Mouse (Mus musculus) midbrain, postnatal 0 days (tissue): ENCODE results near the gene Abi1. TPM values are rescaled to one million over a fixed set of nuclear protein-coding genes. Genes with fewer than 3 reads are reported as not detected.

Experiments used
- ATAC-seq: fragments of 200-750 bp; cut with Nextera tagmentation; 2 replicates; pipeline ENCODE4 v1.8.0; 2017; ENCODE audit warnings: moderate number of reproducible peaks, mild to moderate bottlenecking, moderate TSS enrichment, moderate library complexity; ENCODE audit not compliant: low FRiP score
- DNase-seq: peaks from one replicate; pipeline ENCODE4 v3.0.0-alpha.2; 2015; ENCODE audit warnings: low spot score
- H3K27ac ChIP-seq: fragments of 300-500 bp; sonication (generic); 2 replicates; pipeline ENCODE4 v1.5.1; 2014; ENCODE audit warnings: low read depth, mild to moderate bottlenecking, low read length, mixed read lengths
- H3K27me3 ChIP-seq: fragments of 300-500 bp; sonication (generic); 2 replicates; pipeline ENCODE4 v1.6.1; 2014; ENCODE audit warnings: low read length, control low read depth, mixed read lengths; ENCODE audit not compliant: insufficient read depth
- H3K36me3 ChIP-seq: fragments of 300-500 bp; sonication (generic); 2 replicates; pipeline ENCODE4 v1.6.1; 2014; ENCODE audit warnings: low read length, control low read depth, mixed read lengths; ENCODE audit not compliant: insufficient read depth
- H3K4me1 ChIP-seq: fragments of 300-500 bp; sonication (generic); 2 replicates; pipeline ENCODE4 v1.6.1; 2014; ENCODE audit warnings: mild to moderate bottlenecking, control low read depth, antibody characterized with exemption, low read length, mixed read lengths; ENCODE audit not compliant: insufficient read depth
- H3K4me2 ChIP-seq: fragments of 300-500 bp; sonication (generic); 2 replicates; pipeline ENCODE4 v1.6.1; 2014; ENCODE audit warnings: low read depth, mild to moderate bottlenecking, low read length, mixed read lengths; ENCODE audit not compliant: poor library complexity, severe bottlenecking
- H3K4me3 ChIP-seq: fragments of 300-500 bp; sonication (generic); 2 replicates; pipeline ENCODE4 v1.5.1; 2014; ENCODE audit warnings: low read depth, mild to moderate bottlenecking, low read length, moderate library complexity
- H3K9ac ChIP-seq: fragments of 300-500 bp; sonication (generic); replicated peaks from 2 replicates; pipeline ENCODE4 v1.6.1; 2014; ENCODE audit warnings: mild to moderate bottlenecking, low read length, moderate library complexity, mixed read lengths; ENCODE audit not compliant: poor library complexity, severe bottlenecking
- H3K9me3 ChIP-seq: fragments of 300-500 bp; sonication (generic); 2 replicates; pipeline ENCODE4 v1.6.1; 2016; ENCODE audit warnings: low read length, control low read depth
- CTCF ChIP-seq: IDR thresholded peaks from 2 replicates; pipeline ENCODE4 v1.5.1; 2016; ENCODE audit warnings: antibody characterized with exemption, mild to moderate bottlenecking
- WGBS: fragments of 180-500 bp; shearing (Covaris S2); extraction: QIAGEN DNeasy Blood & Tissue Kit; methylation state at CpG from one replicate; pipeline ENCODE4 v1.1.7; 2014; 5-methylcytosine and 5-hydroxymethylcytosine counted together
- polyA plus RNA-seq: library from polyadenylated mRNA; unstranded; fragments of >200 nt; fragmentation: Nextera tagmentation; extraction: Ambion mirVana; gene quantifications from 2 replicates; pipeline ENCODE4 v1.2.1, GENCODE M21; 2015
- total RNA-seq: library from RNA; depleted of rRNA; stranded (reverse); fragments of >200 nt; gene quantifications from 2 replicates; pipeline ENCODE4 v1.2.3, GENCODE M21; 2014

Gene Abi1
- total and polyA plus RNA-seq, 2 experiments from 2014 or later, result 68.6 to 206 TPM

DNA sequence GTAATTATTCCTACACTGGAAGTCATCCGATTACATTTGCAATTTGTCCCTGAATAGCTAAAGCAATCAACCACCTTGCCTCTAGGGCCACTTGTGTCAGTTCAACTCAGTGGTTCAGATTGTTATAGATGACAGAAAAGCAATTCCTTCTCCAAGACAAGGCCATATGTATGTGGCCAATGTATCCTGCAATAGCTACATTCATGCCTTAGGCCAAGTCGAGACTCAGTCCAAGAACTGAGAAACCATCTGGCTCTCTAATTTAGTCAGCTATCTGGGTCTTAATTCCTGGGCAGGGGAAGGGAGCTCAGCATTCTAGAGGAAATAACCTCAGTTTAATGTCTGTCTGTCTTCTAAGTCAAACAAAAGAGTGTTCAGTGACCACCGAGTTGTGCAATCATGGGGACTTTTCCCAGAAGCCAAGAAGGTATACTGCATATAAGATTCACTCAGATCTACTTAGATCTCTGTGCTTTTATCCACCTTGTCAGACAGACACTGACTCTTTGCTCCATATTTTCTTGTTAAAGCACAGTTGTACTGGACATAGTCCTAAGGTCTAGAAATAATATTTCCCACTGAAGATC, 62.6 kb downstream of the Abi1 start:
- Histone ChIP-seq H3K4me2 (no peak overlapping the region), H3K4me1 (no peaks in the 10 kb centered on the region), H3K4me3 (no peak overlapping the region), H3K9ac (no peak overlapping the region), H3K27me3 (no peaks in the 10 kb centered on the region), H3K9me3 (no peaks in the 10 kb centered on the region), H3K27ac (no peak overlapping the region), H3K36me3 (no peaks in the 10 kb centered on the region)
- TF ChIP-seq CTCF, result no peak
- 76% methylated on average over 3 of the region's 3 CpGs for WGBS
- peak; percentile 13 for DNase-seq
- no peak for ATAC-seq

DNA sequence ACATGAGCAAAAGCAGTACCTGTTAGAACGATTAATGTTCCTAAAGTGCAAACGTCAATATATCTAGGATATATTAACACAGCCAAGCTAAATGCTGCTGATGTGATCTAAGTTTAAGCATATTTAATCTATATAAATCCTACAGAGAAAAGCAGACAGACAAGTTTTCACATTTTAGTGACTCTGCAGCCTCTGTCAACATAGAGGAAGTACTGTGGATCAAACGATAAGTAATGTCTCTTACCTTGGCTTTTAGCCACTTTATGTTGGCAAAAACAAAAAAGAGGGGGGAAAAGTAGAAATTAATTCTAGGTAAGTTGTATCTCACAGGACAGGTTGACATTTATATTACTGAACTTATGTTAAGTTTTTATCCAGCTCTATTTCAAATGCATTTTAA, 77.1 kb downstream of the Abi1 start:
- no peak for ATAC-seq
- WGBS, result 91% methylated on average over 3 of the region's 3 CpGs
- DNase-seq, result no peak
- H3K4me2 ChIP-seq, result no peak overlapping the region
- no peaks in the 10 kb centered on the region for H3K27me3 ChIP-seq
- H3K36me3 ChIP-seq, result no peaks in the 10 kb centered on the region
- no peaks in the 10 kb centered on the region for H3K4me1 ChIP-seq
- no peaks in the 10 kb centered on the region for H3K9me3 ChIP-seq
- no peak for TF ChIP-seq CTCF
- no peak overlapping the region for H3K27ac ChIP-seq
- H3K4me3 ChIP-seq, result no peak overlapping the region
- no peak overlapping the region for H3K9ac ChIP-seq

DNA sequence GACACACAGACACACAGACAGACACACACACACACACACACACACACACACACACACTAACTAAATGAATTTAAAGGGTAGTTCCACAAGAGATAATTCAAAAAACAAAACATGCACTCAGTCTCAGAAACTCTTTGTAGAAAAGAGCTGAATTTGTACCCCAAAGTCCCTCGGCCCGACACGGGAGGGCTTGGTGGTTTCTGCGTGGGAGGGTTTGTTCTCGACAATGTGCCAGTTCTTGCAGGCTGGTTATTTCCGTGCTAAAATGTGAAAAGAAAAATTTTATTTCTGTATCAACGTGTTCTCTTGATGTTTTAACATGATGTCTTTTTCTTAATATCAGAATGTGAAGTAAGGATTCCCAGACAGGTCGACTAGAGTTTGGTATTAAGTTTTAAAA, 77.8 kb downstream of the Abi1 start:
- H3K27ac ChIP-seq, result no peak overlapping the region
- H3K9me3 ChIP-seq, result no peaks in the 10 kb centered on the region
- H3K9ac ChIP-seq, result no peak overlapping the region
- no peaks in the 10 kb centered on the region for H3K4me1 ChIP-seq
- DNase-seq, result no peak
- 93% methylated on average over 8 of the region's 8 CpGs for WGBS
- H3K36me3 ChIP-seq, result no peaks in the 10 kb centered on the region
- no peak for TF ChIP-seq CTCF
- ATAC-seq, result no peak
- no peak overlapping the region for H3K4me2 ChIP-seq
- no peak overlapping the region for H3K4me3 ChIP-seq
- H3K27me3 ChIP-seq, result no peaks in the 10 kb centered on the region

DNA sequence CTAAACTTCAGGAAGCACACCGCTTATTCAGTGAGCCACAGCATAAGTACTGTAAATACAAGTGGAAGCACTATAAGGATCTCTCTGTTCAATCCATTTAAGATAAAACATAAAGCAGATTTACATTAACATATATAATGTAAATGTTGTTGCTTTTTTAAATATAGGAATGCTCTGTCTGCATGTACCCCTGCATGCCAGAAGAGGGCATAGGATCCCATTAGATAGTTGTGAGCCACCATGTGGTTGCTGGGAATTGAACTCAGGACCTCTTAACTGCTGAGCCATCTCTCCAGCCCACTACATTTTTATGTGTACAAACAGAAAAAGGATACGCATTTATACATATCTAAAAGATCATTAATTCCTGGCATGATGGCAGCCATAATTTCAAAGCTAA, 78.4 kb downstream of the Abi1 start:
- Histone ChIP-seq H3K36me3 (no peaks in the 10 kb centered on the region), H3K4me3 (no peak overlapping the region), H3K27ac (no peak overlapping the region), H3K4me1 (no peaks in the 10 kb centered on the region), H3K27me3 (no peaks in the 10 kb centered on the region), H3K9me3 (no peaks in the 10 kb centered on the region), H3K4me2 (no peak overlapping the region), H3K9ac (no peak overlapping the region)
- no peak for DNase-seq
- no peak for ATAC-seq
- 98% methylated on average over 2 of the region's 2 CpGs for WGBS
- TF ChIP-seq CTCF, result no peak

DNA sequence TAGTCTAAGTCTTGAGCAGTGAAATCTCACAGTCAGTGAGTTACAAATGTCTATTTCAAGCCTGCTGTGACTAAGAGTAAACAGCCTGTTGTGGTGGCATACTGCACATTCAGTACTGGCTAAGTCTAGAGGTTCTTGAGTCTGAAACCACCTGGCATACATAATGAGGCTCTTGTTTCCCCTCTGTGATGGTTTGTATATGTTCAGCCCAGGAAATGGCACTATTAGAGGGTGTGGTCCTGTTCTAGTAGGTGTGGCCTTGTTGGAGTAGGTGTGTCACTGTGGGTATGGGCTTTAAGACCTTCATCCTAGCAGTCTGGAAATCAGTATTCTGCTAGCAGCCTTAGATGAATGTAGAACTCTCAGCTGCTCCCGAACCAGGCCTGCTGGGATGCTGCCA, 82.6 kb downstream of the Abi1 start:
- Histone ChIP-seq H3K27ac (no peak overlapping the region), H3K9me3 (no peaks in the 10 kb centered on the region), H3K4me1 (no peaks in the 10 kb centered on the region), H3K27me3 (no peaks in the 10 kb centered on the region), H3K9ac (no peak overlapping the region), H3K4me3 (no peak overlapping the region), H3K4me2 (no peak overlapping the region), H3K36me3 (no peaks in the 10 kb centered on the region)
- ATAC-seq (no peak), DNase-seq (no peak)
- 71% methylated on average over 1 of the region's 1 CpGs for WGBS
- TF ChIP-seq CTCF, result no peak

DNA sequence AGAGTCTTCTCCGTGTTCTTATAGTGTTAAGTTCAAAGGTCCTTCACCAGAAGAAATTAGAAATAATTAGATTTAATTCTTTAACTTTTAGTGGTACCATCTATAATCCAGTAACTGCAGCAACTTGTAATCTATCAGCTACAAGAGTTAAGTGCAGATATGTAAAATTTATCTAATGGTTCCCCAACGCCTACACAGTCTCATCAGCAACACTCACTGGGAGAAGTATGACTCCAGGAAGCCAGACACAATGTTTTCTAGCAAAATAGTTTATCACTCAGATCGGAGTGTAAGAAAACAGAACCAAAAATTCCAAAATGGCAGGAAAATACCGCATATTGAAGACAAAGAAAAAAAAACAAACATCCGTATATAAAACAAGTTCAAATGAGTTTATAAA, 84.1 kb downstream of the Abi1 start:
- Histone ChIP-seq H3K36me3 (no peaks in the 10 kb centered on the region), H3K27ac (no peak overlapping the region), H3K4me3 (no peak overlapping the region), H3K4me1 (no peaks in the 10 kb centered on the region), H3K9ac (no peak overlapping the region), H3K27me3 (no peaks in the 10 kb centered on the region), H3K9me3 (no peaks in the 10 kb centered on the region), H3K4me2 (no peak overlapping the region)
- no peak for TF ChIP-seq CTCF
- ATAC-seq, result no peak
- DNase-seq, result no peak
- WGBS, result 85% methylated on average over 5 of the region's 5 CpGs
